Mouse (Mus musculus) inflammation-experienced regulatory T-cells (primary cell): ENCODE measurements around the gene Zdhhc15. TPM values are rescaled to one million over a fixed set of nuclear protein-coding genes. Genes with fewer than 3 reads are reported as not detected.

ENCODE experiments used
- polyA plus RNA-seq, 2 experiments: library from polyadenylated mRNA; unstranded; fragments of 100-300 nt; shearing (Covaris generic); gene quantifications; one replicate each; pipeline ENCODE4 v1.2.1; 2017

Gene Zdhhc15
- polyA plus RNA-seq: 10 to 100 TPM; 13.2 to 21.3 TPM

DNA sequence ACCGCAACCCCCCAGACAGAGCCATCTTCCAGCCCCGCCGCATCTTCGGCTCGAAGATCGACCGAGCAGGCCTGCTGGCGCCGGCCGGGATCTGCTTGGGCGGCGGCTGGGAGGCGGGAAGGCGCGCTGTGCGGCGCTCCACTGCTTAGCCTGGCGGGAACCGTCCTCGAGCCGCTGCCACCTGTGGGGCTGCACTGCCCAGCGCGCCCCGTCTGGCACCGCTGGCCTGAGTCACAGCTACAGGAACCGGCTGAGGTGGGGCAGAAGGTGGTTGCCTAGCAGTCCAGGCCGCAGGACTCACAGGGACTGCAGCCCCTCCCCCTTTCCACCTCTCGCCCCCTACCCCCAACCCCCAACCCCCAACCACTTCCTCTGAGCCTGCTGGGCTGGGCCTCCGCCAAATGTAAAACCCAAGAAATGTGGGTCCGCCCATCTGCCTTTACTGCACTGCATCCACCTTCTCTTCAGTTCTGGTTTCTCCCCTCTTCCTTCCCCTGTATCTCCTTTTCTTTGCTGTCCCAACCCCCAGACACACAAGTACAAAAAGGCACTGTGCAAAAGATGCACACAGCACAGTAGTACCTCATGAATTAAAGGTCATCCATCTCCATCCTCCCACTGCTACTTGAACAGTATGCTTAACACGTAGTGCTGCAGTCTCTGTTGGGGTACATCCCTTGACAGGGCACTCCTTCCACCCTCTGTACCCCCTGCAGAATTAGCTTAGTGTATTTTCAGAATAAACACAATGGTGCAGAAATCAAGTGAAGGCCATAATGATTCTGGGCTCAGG, at the start of gene Zdhhc15:
Zdhhc15 (minus strand) TSS at position 308 of the 793 bp plus-strand sequence.

Other genes with a start within 250 kb of the Zdhhc15 start
- gene Uprt, start 188.2 kb downstream of the Zdhhc15 start, polyA plus RNA-seq: 1 to 10 TPM; 2.3 to 3.3 TPM
- 1 to 10 TPM in 1 of 2 experiments, under 1 TPM in 1; 0.59 to 1.2 TPM for gene Magee2, start 186.2 kb upstream of the Zdhhc15 start, polyA plus RNA-seq